Comparison of ENCODE assay signal across 23 mouse cellular contexts in the genomic region with DNA sequence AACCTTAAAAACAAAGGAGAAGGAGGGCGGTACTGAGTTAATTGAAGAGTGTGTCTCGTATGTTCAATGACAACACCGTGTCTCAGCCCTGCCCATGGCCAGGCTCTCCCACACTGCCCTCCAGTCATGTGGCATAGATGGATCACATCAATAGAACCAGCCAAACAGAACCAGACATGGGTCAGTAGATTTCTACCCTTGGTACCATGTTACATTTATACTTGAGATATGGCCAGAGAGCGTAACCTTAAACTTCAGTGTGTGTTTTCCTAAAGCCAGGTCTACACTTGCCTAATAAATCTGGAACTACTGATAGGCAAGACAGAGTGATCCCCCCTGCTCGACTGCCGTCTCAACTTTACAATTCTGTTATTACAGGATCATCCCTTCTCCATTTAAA. TPM values are rescaled to one million over a fixed set of nuclear protein-coding genes. Genes with fewer than 3 reads are reported as not detected.
A peak's percentile ranks its signal among the peaks of the same experiment; 100 is the strongest.
DNase-seq lines count a peak whose midpoint lies in the region; ATAC-seq and TF ChIP-seq lines count a peak whose summit lies in the region.
"Had no signal": no experiment of that assay in that cellular context is flagged by ENCODE, and none has a peak within 500 bp of the region (broad histone marks: within the 10 kb centered on the region; RNA-seq: fewer than 3 reads in every experiment).

No protein-coding gene starts in this region.

- H3K27me3 ChIP-seq in kidney, embryonic 14.5 days (ENCODE audit: control insufficient read depth, insufficient read depth, low read length) = no peaks in the 10 kb centered on the region
- no peaks in the 10 kb centered on the region for H3K27me3 ChIP-seq in kidney, embryonic 16.5 days (ENCODE audit: insufficient read depth, low read length)
- no peaks in the 10 kb centered on the region for H3K27me3 ChIP-seq in myocyte (ENCODE audit: control insufficient read depth, insufficient read depth, insufficient read length)
- H3K27me3 ChIP-seq: CH12.LX; embryonic facial prominence, embryonic 12.5 days; forebrain, embryonic 13.5 days; forebrain, embryonic 15.5 days; Patski had no signal

- H3ac ChIP-seq in myocyte (ENCODE audit: control insufficient read depth, insufficient read length) = no peak overlapping the region

- H3K4me3 ChIP-seq in kidney, embryonic 14.5 days (ENCODE audit: low read length) = no peak overlapping the region
- no peak overlapping the region for H3K4me3 ChIP-seq in kidney, embryonic 16.5 days (ENCODE audit: low read length)
- no peak overlapping the region for H3K4me3 ChIP-seq in myocyte
- H3K4me3 ChIP-seq: embryonic facial prominence, embryonic 10.5 days; embryonic facial prominence, embryonic 12.5 days; forebrain, embryonic 13.5 days; forebrain, embryonic 15.5 days had no signal

- no peaks in the 10 kb centered on the region for H3K9me3 ChIP-seq in kidney, embryonic 14.5 days (ENCODE audit: control insufficient read depth, low read length)
- no peaks in the 10 kb centered on the region for H3K9me3 ChIP-seq in kidney, embryonic 16.5 days (ENCODE audit: low read length)
- H3K9me3 ChIP-seq: embryonic facial prominence, embryonic 10.5 days; embryonic facial prominence, embryonic 12.5 days; forebrain, embryonic 13.5 days; forebrain, embryonic 15.5 days had no signal

- DNase-seq in kidney, postnatal 25 days = no peak
- DNase-seq in kidney, adult 9 months = no peak
- DNase-seq: adrenal gland, adult 8-10 months; adrenal gland, postnatal 14 days; adrenal gland, postnatal 36 days; B cell, adult 2 months; cerebellum, adult 11-12 months; cerebellum, adult 2 months; cerebellum, adult 9-10 months; cerebellum, postnatal 10 days; cerebellum, postnatal 25 days had no signal

- no peak overlapping the region for H3K9ac ChIP-seq in kidney, embryonic 14.5 days (ENCODE audit: low read depth, low read length)
- no peak overlapping the region for H3K9ac ChIP-seq in kidney, embryonic 16.5 days (replicated peaks; ENCODE audit: low read length)
- H3K9ac ChIP-seq: embryonic facial prominence, embryonic 12.5 days; forebrain, embryonic 13.5 days; forebrain, embryonic 15.5 days had no signal

- H3K27ac ChIP-seq in kidney, embryonic 14.5 days (ENCODE audit: low read depth, low read length) = no peak overlapping the region
- no peak overlapping the region for H3K27ac ChIP-seq in kidney, embryonic 16.5 days (ENCODE audit: low read length)
- H3K27ac ChIP-seq: embryonic facial prominence, embryonic 10.5 days; embryonic facial prominence, embryonic 12.5 days; forebrain, embryonic 13.5 days; forebrain, embryonic 15.5 days had no signal

- no peak overlapping the region for H3K4me2 ChIP-seq in kidney, embryonic 14.5 days (replicated peaks; ENCODE audit: low read depth, low read length)
- no peak overlapping the region for H3K4me2 ChIP-seq in kidney, embryonic 16.5 days (replicated peaks; ENCODE audit: low read depth, low read length)
- H3K4me2 ChIP-seq in myocyte (ENCODE audit: low read depth) = no peak overlapping the region
- H3K4me2 ChIP-seq: embryonic facial prominence, embryonic 12.5 days; forebrain, embryonic 13.5 days; forebrain, embryonic 15.5 days had no signal

- no peak for TF ChIP-seq POLR2A in myocyte (IDR thresholded peaks at IDR 0.05; ENCODE audit: insufficient read length, low read depth)

- ATAC-seq in kidney, embryonic 14.5 days (ENCODE audit: low FRiP score, low TSS enrichment) = peak; percentile 86
- ATAC-seq in kidney, embryonic 16.5 days (ENCODE audit: low FRiP score, low TSS enrichment) = peak; percentile 90
- ATAC-seq: activated CD4-positive, CD25-positive, alpha-beta regulatory T cell, adult 4 months; CD4-positive, CD25-positive, alpha-beta regulatory T cell, adult 4 months; forebrain, embryonic 13.5 days; forebrain, embryonic 15.5 days; Patski had no signal

- 32% methylated on average over 6 of the region's 6 CpGs for WGBS in kidney, embryonic 14.5 days
- 42% methylated on average over 6 of the region's 6 CpGs for WGBS in kidney, embryonic 16.5 days

- peaks cover 22% of the 10 kb centered on the region for H3K4me1 ChIP-seq in kidney, embryonic 14.5 days (ENCODE audit: control insufficient read depth, insufficient read depth, low read length)
- peaks cover 29% of the 10 kb centered on the region for H3K4me1 ChIP-seq in kidney, embryonic 16.5 days (ENCODE audit: insufficient read depth, low read length)
- H3K4me1 ChIP-seq: embryonic facial prominence, embryonic 10.5 days; embryonic facial prominence, embryonic 12.5 days had no signal

- no peaks in the 10 kb centered on the region for H3K36me3 ChIP-seq in kidney, embryonic 14.5 days (ENCODE audit: control insufficient read depth, insufficient read depth, low read length)
- H3K36me3 ChIP-seq in kidney, embryonic 16.5 days (ENCODE audit: insufficient read depth, low read length) = no peaks in the 10 kb centered on the region
- H3K36me3 ChIP-seq in myocyte (ENCODE audit: control insufficient read depth, insufficient read depth) = peaks cover 4% of the 10 kb centered on the region
- H3K36me3 ChIP-seq: embryonic facial prominence, embryonic 10.5 days; embryonic facial prominence, embryonic 12.5 days; forebrain, embryonic 15.5 days; G1E had no signal

- H3K79me2 ChIP-seq in myocyte (ENCODE audit: control insufficient read depth, insufficient read depth) = peaks cover 98% of the 10 kb centered on the region

TF ChIP-seq in myocyte, 11 proteins besides CTCF, POLR2A, EP300 and RAD21:
- TF ChIP-seq MYOG (IDR thresholded peaks at IDR 0.05; ENCODE audit: control insufficient read depth in 1 of 3, insufficient read depth in 1 of 3, insufficient read length in 2 of 3, low read depth in 2 of 3) (no peak), POLR2AphosphoS2 (IDR thresholded peaks at IDR 0.05; ENCODE audit: insufficient read length, low read depth) (peak; percentile 27)

RNA-seq across cellular contexts. Expression of a gene that starts 38.2 kb away (rescaled TPM):
- 126 and 139 TPM in 2 replicates for polyA plus RNA-seq in kidney, embryonic 14.5 days (2014; fragmentation: Nextera tagmentation; extraction: Ambion mirVana)
- polyA plus RNA-seq in kidney, embryonic 16.5 days (2015; fragmentation: Nextera tagmentation; extraction: Ambion mirVana) = 137 and 168 TPM in 2 replicates
- 327 TPM for polyA plus RNA-seq in myocyte (2012; fragmentation: generic; extraction: Trizol)
- polyA plus RNA-seq: G1E had no signal
